Mouse (Mus musculus): ENCODE measurements at regions not wholly inside any gene's neighbourhood (a gene's known extent, or its start where the extent isn't known, plus 50 kb on each side); places are given as distances from the start of the nearest gene placed in this dataset.

GRCm38 (mm10) chr12:8855119-8855518 is 66.3 kb upstream of the Laptm4a start:
- TF ChIP-seq CTCF (IDR thresholded peaks at IDR 0.05; ENCODE audit: extremely low read depth, insufficient read length, insufficient replicate concordance, low read depth, low read length), result no peak
- no peak for TF ChIP-seq POLR2A (IDR thresholded peaks at IDR 0.05; ENCODE audit: low read depth, low read length)

Measured in small intestine, adult 2 months (tissue).